Mouse (Mus musculus) E14TG2a.4 (cell line): ENCODE results near the gene Map7d2.

Experiments
- CTCF ChIP-seq: conservative IDR thresholded peaks from 2 replicates; pipeline ENCODE4 v1.5.1; 2014; ENCODE audit warnings: low read length
- NANOG ChIP-seq: IDR thresholded peaks from 2 replicates; pipeline ENCODE4 v1.6.1; 2014; ENCODE audit warnings: borderline replicate concordance, low read length, mixed read lengths
- POU5F1 ChIP-seq: IDR thresholded peaks from 2 replicates; pipeline ENCODE4 v1.6.1; 2014; ENCODE audit warnings: low read length, borderline replicate concordance

- TF ChIP-seq CTCF, result no peak
- TF ChIP-seq NANOG, result no peak
- TF ChIP-seq POU5F1, result no peak
These were observed 127.6 kb downstream of the Map7d2 start for GRCm38 (mm10) chrX:159541936-159542335.
